Mouse (Mus musculus) gastrocnemius, adult 2 months (tissue): ENCODE results near the gene Htatsf1. TPM values are rescaled to one million over a fixed set of nuclear protein-coding genes. Genes with fewer than 3 reads are reported as not detected.

ENCODE experiments used
- DNase-seq: peaks from one replicate; pipeline ENCODE4 v3.0.0; 2022
- H3K27ac ChIP-seq: fragments of 200-600 bp; 2 replicates; pipeline ENCODE4 v1.8.1; 2022; ENCODE audit warnings: mild to moderate bottlenecking
- H3K4me3 ChIP-seq: fragments of 200-600 bp; 2 replicates; pipeline ENCODE4 v1.8.1; 2022; ENCODE audit warnings: mild to moderate bottlenecking, moderate library complexity
- CTCF ChIP-seq: fragments of 200-600 bp; IDR thresholded peaks from 2 replicates; pipeline ENCODE4 v1.8.1; 2022; ENCODE audit warnings: antibody characterized with exemption, mild to moderate bottlenecking, moderate library complexity
- intact Hi-C: fragments of 180-260 bp; cut with DNase I; formaldehyde crosslinking; loops from one replicate; pipeline ENCODE4 v1.15.1; 2025
- long read RNA-seq, 2 experiments: library from polyadenylated mRNA; stranded (forward); transcript quantifications; one replicate each; pipeline ENCODE4 v2.0.0; 2021
- total RNA-seq, 2 experiments: library from RNA; stranded (reverse); gene quantifications; 2 replicates each; pipeline ENCODE4 v1.2.3; 2021

The Htatsf1 gene
- 10 to 100 TPM; 88.7 to 90.4 TPM for total RNA-seq
- long read RNA-seq, experiment 1, transcript Htatsf1-201 (10 exons, 2,810 nt) = major isoform, 104 of 136 reads
- long read RNA-seq, experiment 1, partial matches to known transcripts = 25 of 136 reads
- long read RNA-seq, experiment 1, other reads (novel, unspliced or antisense) = 3 of 136 reads
- long read RNA-seq, experiment 2, transcript Htatsf1-201 (10 exons, 2,810 nt) = major isoform, 108 of 142 reads
- long read RNA-seq, experiment 2, partial matches to known transcripts = 16 of 142 reads
- long read RNA-seq, experiment 2, other reads (novel, unspliced or antisense) = 14 of 142 reads

DNA sequence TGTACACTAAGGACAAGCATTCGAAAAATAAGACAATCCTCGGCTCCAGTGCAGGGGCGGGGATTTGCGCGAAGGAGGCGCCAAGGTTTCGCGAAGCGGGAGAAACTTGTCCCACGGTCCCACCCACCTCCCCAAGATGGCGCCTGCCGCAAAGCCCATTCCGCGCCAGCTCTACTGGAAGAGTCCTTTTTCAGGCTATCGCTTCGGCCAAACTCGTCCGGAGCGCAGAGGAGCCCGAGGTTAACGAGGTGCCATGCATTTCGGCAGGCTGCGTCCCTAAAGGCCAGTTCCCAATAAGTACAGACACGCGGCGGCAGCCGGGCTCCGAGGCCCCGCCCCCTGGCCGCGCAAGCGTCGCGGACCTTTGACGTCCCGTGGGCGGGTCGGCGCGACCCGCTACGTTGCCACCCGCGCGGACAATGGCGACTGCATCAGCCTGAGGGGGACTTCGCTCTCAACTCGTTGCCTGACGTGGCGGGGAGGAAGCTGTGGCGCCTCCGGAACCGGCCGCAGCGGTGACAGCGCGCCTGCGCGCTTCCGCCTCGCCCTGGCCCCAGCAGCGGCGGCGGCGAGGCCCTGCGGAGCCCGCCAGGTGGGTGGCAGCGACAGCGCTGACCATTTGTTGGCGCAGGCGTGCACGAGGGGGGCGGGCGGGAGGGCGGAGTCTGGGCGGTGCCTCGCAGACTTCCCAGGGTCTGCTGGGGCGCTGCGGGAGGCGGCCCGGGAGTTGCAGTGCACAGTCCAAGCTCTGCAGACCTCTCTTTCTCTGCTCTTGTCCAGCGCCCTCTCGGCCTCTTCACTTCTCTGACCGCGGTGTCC, at the start of gene Htatsf1:
Gene Htatsf1 (plus strand): TSS at position 410 of the 819 bp plus-strand sequence.
- Histone ChIP-seq H3K27ac (peak within 1 kb of the TSS; percentile 97), H3K4me3 (peak within 1 kb of the TSS; percentile 86)
- no peak for TF ChIP-seq CTCF
- DNase-seq = peak; percentile 85
- intact Hi-C loops = loop anchor here (5.0 kb wide), 1 partner anchor 339 kb away; the partner anchor contains the start of gene Rbmx

DNA sequence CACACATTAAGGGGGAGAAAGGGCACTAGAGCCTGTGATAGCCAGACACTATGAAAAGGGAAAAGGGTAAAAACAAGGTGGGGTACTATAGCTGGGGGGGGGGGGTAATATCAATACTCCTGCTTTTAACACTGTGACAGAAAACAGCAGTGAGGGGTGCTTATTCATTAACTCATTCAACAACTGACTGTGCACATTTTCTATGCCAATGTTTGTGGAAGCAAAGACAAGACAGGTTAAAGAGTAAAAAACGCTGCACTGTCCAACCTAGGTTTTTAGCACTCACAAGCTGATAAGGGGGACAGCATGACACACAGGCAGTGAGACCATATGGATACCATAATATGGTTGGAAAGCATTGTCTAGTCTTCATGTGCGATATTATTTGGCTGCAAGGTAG, 40.5 kb upstream of the Htatsf1 start:
- Histone ChIP-seq H3K4me3 (no peak overlapping the region), H3K27ac (no peak overlapping the region)
- DNase-seq = no peak
- intact Hi-C loops = no loop called here
- no peak for TF ChIP-seq CTCF

- TF ChIP-seq CTCF = no peak
- no peak for DNase-seq
- intact Hi-C loops = no loop called here
- no peak within 1 kb of the TSS for H3K27ac ChIP-seq
- H3K4me3 ChIP-seq = no peak within 1 kb of the TSS
Measured at GRCm38 (mm10) chrX:57042774-57043173, 10.6 kb upstream of the Htatsf1 start, which contains the start of gene Brs3. Brs3 (plus strand) TSS chrX:57043074.

DNA sequence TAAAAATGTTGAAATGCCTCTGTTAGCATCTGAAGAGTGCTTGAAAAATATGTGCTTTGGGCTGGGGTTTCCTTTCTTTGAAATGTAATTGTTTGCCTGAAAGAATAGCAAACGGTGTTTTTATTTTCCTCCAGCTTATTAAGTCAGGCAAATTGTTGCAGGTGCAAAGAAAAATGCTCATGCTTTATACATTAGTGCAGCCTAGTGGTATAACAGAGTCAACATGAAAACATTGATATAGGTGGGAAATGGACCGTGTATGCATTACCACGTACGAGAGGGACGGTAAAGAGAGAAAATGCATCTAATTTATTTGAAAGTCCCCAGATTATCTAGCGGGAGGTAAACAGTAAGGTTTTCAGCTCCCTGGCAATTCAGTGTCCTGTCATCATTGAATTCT, 9.5 kb upstream of the Htatsf1 start:
- Histone ChIP-seq H3K27ac (no peak overlapping the region), H3K4me3 (no peak overlapping the region)
- no peak for DNase-seq
- intact Hi-C loops = no loop called here
- TF ChIP-seq CTCF = no peak

GRCm38 (mm10) chrX:57052848-57053173, 572 bp upstream of the Htatsf1 start:
- Histone ChIP-seq H3K4me3 (peak overlapping the region; percentile 86), H3K27ac (peak overlapping the region; percentile 97)
- no peak for DNase-seq
- TF ChIP-seq CTCF = no peak
- intact Hi-C loops = loop anchor here (5.0 kb wide), 1 partner anchor 339 kb away; the partner anchor contains the start of gene Rbmx

- peak overlapping the region; percentile 86 for H3K4me3 ChIP-seq
- intact Hi-C loops = loop anchor here (5.0 kb wide), 1 partner anchor 338 kb away; the partner anchor contains the start of gene Rbmx
- DNase-seq = no peak
- TF ChIP-seq CTCF = no peak
- peak overlapping the region; percentile 97 for H3K27ac ChIP-seq
Measured at GRCm38 (mm10) chrX:57053993-57054385, 606 bp downstream of the Htatsf1 start.

DNA sequence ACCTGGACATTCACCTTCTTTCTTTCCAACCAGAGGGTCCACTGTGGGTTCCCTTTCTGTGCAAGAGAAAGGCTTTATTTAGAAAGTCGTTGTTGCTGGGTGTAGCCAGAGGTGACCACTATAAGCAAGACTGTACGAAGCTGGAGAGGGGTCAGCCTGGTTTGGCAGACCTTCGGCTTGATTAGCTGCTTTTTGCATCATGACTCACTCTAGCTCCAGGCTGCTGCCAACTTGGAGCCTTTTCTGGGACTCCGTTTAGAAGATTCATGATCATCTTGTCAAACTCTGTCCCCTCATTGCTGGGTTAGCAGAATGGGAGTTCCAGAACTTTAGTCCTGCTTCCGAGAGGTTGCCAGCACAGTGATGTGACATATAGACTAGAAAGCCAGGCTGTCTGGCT, 28.1 kb downstream of the Htatsf1 start:
- intact Hi-C loops = no loop called here
- no peak for DNase-seq
- no peak for TF ChIP-seq CTCF
- Histone ChIP-seq H3K4me3 (no peak overlapping the region), H3K27ac (no peak overlapping the region)

GRCm38 (mm10) chrX:57087806-57088205, 34.4 kb downstream of the Htatsf1 start, which contains the start of gene Vgll1:
Vgll1 (plus strand) TSS chrX:57088106.
- intact Hi-C loops = no loop called here
- no peak within 1 kb of the TSS for H3K4me3 ChIP-seq
- no peak for TF ChIP-seq CTCF
- no peak for DNase-seq
- H3K27ac ChIP-seq = no peak within 1 kb of the TSS

DNA sequence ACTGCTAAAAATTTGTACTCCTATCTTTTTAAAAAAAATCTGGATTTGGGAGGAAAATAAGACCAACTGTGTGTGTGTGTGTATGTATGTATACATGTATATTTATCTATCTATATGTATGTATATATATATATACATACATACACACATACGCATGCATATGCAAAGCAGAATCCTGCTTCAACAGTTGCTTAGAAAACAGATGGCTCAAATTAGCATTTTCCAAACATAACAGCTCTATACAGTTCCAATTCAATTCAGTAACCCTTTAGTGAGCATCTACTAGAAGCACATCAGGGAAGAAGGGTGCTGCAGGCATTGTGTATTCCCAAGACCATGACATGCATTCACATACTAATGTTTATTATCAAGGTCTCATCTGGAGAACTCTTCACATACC, 50.0 kb downstream of the Htatsf1 start:
- Histone ChIP-seq H3K27ac (no peak overlapping the region), H3K4me3 (no peak overlapping the region)
- intact Hi-C loops = no loop called here
- no peak for TF ChIP-seq CTCF
- DNase-seq = no peak

DNA sequence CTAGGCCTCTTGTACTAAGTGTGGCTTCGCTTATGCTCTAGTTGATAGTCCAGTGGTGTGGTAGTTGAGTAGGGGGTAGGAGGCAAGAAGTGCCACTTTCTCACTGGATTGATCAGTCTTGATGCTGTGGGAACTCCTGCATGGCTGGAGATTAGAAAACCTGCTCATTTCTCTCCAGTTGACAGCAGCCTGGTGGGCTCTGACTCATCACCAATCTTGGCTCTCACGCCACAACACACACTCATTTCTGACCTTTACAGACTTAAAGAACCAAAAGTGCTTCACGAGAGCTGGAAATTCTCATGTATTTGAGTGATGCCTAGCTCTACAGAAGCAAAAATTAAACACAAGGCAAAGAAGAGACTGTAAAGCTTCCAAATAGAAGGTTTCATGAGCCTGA, 53.6 kb downstream of the Htatsf1 start:
- intact Hi-C loops = no loop called here
- no peak overlapping the region for H3K4me3 ChIP-seq
- H3K27ac ChIP-seq = no peak overlapping the region
- TF ChIP-seq CTCF = no peak
- DNase-seq = no peak

Other genes with a start within 250 kb of the Htatsf1 start
- under 1 TPM; 0.18 to 0.25 TPM for gene Map7d3, start 231.3 kb upstream of the Htatsf1 start, total RNA-seq
- not detected for gene Adgrg4, start 183.4 kb upstream of the Htatsf1 start, total RNA-seq
- not detected for gene Brs3, start 10.5 kb upstream of the Htatsf1 start, total RNA-seq
- gene Vgll1, start 34.5 kb downstream of the Htatsf1 start, total RNA-seq = not detected
- gene Cd40lg, start 158.6 kb downstream of the Htatsf1 start, total RNA-seq = not detected